Mouse (Mus musculus): ENCODE measurements around the gene Dis3. TPM values are rescaled to one million over a fixed set of nuclear protein-coding genes. Genes with fewer than 3 reads are reported as not detected.

The Dis3 gene
- polyA plus RNA-seq, 1 experiment: 86.8 TPM

DNA sequence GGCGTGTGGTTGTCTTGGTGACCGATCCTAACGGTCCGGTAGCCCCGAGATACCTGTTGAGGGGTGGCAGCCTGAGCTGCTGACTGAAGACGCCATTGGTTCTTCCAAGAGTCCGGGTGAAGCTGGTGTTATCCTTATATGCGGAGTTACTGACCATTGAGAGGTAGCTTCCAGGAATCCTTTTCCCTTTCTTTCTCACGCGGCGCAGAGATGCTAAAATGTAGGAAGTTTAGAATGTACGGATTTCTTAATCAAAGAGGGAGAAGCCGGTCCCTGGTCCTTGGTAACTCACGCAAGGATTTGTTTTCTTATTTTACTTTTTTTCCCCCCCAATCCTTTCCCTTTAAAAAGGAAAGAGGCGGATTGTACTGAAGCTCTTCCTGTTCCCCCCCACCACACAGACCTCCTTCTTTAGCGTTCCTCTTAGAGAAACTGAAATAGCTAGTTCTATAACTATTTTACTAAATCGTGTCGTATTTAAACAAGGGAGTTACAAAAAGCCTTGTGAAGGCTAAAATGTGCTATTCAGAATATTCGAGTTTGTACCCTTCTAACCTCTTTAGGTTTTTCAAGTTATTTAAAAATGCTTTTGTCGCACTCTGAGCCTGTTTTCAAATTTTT, 507 bp upstream of the Dis3 start:
- Histone ChIP-seq H3K9me3 (replicated peaks; ENCODE audit: control insufficient read depth, insufficient read depth, low read length, poor library complexity, severe bottlenecking) (no peaks in the 10 kb centered on the region), H3K9ac (ENCODE audit: low read depth, poor library complexity, severe bottlenecking) (peak overlapping the region; percentile 53), H3K27me3 (ENCODE audit: control insufficient read depth, insufficient read depth, low read length, poor library complexity, severe bottlenecking) (no peaks in the 10 kb centered on the region), H3K36me3 (ENCODE audit: control insufficient read depth, insufficient read depth, low read length, poor library complexity, severe bottlenecking) (peaks cover 28% of the 10 kb centered on the region), H3K27ac (ENCODE audit: insufficient read depth, low read length) (no peak overlapping the region), H3K4me3 (ENCODE audit: low read depth, low read length) (peak overlapping the region; percentile 88), H3K4me1 (ENCODE audit: control insufficient read depth, insufficient read depth, low read length) (no peaks in the 10 kb centered on the region)
- no peak for TF ChIP-seq EP300 (IDR thresholded peaks at IDR 0.05; ENCODE audit: insufficient read depth, low read depth, low read length)
- TF ChIP-seq POLR2A (IDR thresholded peaks at IDR 0.05; ENCODE audit: insufficient read depth, low read length): no peak
- no peak for TF ChIP-seq CTCF (IDR thresholded peaks at IDR 0.05; ENCODE audit: low read depth, low read length)

DNA sequence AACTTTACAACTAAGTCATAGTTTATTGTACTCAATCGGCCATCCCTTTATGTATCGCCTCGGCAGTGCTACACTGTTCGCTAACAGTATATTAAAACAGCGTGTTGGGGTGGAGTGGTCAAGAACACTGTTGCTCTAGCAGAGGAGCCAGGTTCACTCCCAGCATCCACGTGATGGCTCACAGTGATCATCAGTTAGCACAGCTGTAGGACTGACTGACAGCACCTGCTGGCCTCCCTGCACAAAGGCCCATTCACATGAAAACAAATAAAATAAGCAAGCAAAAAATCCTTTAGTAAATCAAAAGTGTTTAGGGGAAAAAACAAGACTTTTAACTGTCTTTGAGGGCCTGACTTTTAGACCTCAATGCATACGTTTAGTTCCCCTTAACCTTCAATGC, 10.6 kb downstream of the Dis3 start:
- Histone ChIP-seq H3K27ac (ENCODE audit: insufficient read depth, low read length) (no peak overlapping the region), H3K9ac (ENCODE audit: low read depth, poor library complexity, severe bottlenecking) (no peak overlapping the region), H3K27me3 (ENCODE audit: control insufficient read depth, insufficient read depth, low read length, poor library complexity, severe bottlenecking) (no peaks in the 10 kb centered on the region), H3K9me3 (replicated peaks; ENCODE audit: control insufficient read depth, insufficient read depth, low read length, poor library complexity, severe bottlenecking) (no peaks in the 10 kb centered on the region), H3K4me3 (ENCODE audit: low read depth, low read length) (no peak overlapping the region), H3K4me1 (ENCODE audit: control insufficient read depth, insufficient read depth, low read length) (no peaks in the 10 kb centered on the region), H3K36me3 (ENCODE audit: control insufficient read depth, insufficient read depth, low read length, poor library complexity, severe bottlenecking) (peaks cover 56% of the 10 kb centered on the region)
- TF ChIP-seq EP300 (IDR thresholded peaks at IDR 0.05; ENCODE audit: insufficient read depth, low read depth, low read length): no peak
- TF ChIP-seq POLR2A (IDR thresholded peaks at IDR 0.05; ENCODE audit: insufficient read depth, low read length): no peak
- TF ChIP-seq CTCF (IDR thresholded peaks at IDR 0.05; ENCODE audit: low read depth, low read length): no peak

DNA sequence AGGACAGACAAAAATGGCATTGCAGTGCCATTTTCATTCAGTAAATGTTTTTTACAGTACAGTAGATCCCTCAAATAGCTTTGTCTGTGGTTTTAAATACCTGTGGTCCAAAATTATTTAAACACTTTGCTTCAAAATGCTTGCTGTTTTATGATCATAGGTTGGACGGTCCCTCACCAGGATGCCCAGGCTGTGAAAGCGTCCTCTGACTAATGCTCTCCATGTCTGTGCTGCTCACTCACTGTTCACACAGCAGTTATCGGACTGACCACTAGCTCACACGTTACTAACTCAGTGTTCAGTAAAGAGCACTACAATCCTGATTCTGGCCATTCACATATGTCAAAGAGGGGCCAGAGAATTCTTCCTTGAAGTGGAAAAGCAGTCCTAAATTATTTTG, 28.4 kb downstream of the Dis3 start:
- no peak for TF ChIP-seq POLR2A (IDR thresholded peaks at IDR 0.05; ENCODE audit: insufficient read depth, low read length)
- no peak for TF ChIP-seq CTCF (IDR thresholded peaks at IDR 0.05; ENCODE audit: low read depth, low read length)
- TF ChIP-seq EP300 (IDR thresholded peaks at IDR 0.05; ENCODE audit: insufficient read depth, low read depth, low read length): no peak
- H3K27me3 ChIP-seq (ENCODE audit: control insufficient read depth, insufficient read depth, low read length, poor library complexity, severe bottlenecking): no peaks in the 10 kb centered on the region
- no peak overlapping the region for H3K27ac ChIP-seq (ENCODE audit: insufficient read depth, low read length)
- H3K9ac ChIP-seq (ENCODE audit: low read depth, poor library complexity, severe bottlenecking): no peak overlapping the region
- H3K4me3 ChIP-seq (ENCODE audit: low read depth, low read length): no peak overlapping the region
- H3K36me3 ChIP-seq (ENCODE audit: control insufficient read depth, insufficient read depth, low read length, poor library complexity, severe bottlenecking): peaks cover 42% of the 10 kb centered on the region
- H3K9me3 ChIP-seq (replicated peaks; ENCODE audit: control insufficient read depth, insufficient read depth, low read length, poor library complexity, severe bottlenecking): no peaks in the 10 kb centered on the region
- H3K4me1 ChIP-seq (ENCODE audit: control insufficient read depth, insufficient read depth, low read length): no peaks in the 10 kb centered on the region

DNA sequence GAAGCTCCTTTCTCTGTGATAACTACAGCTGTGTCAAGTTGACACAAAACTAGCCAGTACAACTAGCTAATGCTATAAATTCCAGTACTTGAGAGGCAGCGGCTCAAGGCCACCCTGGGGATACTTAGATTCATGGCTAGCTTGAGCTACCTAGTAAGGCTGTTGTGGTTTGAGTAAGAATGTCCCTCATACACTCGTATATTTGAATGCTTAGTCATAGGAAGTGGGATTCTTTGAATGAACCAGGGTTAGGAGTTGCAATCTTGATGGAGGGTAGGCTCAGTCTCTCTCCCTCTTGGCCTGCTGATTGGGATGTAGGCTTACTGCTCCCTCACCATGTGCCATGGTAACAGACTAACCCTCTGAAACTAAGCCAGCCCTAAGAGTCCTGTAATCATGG, 36.5 kb downstream of the Dis3 start:
- peaks cover 3% of the 10 kb centered on the region for H3K4me1 ChIP-seq (ENCODE audit: control insufficient read depth, insufficient read depth, low read length)
- H3K27ac ChIP-seq (ENCODE audit: insufficient read depth, low read length): no peak overlapping the region
- no peak overlapping the region for H3K4me3 ChIP-seq (ENCODE audit: low read depth, low read length)
- H3K9ac ChIP-seq (ENCODE audit: low read depth, poor library complexity, severe bottlenecking): no peak overlapping the region
- TF ChIP-seq POLR2A (IDR thresholded peaks at IDR 0.05; ENCODE audit: insufficient read depth, low read length): no peak
- TF ChIP-seq CTCF (IDR thresholded peaks at IDR 0.05; ENCODE audit: low read depth, low read length): no peak
- TF ChIP-seq EP300 (IDR thresholded peaks at IDR 0.05; ENCODE audit: insufficient read depth, low read depth, low read length): no peak
- no peaks in the 10 kb centered on the region for H3K9me3 ChIP-seq (replicated peaks; ENCODE audit: control insufficient read depth, insufficient read depth, low read length, poor library complexity, severe bottlenecking)
- H3K36me3 ChIP-seq (ENCODE audit: control insufficient read depth, insufficient read depth, low read length, poor library complexity, severe bottlenecking): peaks cover 33% of the 10 kb centered on the region
- H3K27me3 ChIP-seq (ENCODE audit: control insufficient read depth, insufficient read depth, low read length, poor library complexity, severe bottlenecking): no peaks in the 10 kb centered on the region

DNA sequence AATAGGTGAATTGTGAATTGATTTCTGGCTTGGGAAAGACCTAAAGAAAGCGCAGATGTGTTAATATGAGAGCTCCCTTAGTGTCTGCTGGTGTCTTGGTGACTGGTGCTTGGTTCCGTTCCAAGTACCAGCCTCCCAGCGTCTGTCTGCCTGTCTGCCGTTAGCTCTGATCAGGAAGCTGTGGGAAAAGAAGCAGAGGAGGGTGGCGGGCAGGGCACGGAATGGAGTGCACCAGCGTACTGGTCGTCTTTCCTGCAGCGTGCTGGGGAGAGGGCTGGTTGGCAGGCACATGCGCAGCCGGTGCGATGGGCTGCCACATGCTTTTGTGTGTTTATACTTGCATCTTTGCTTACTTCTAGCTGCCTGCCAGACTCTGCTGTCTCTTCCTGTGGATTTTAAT, 39.0 kb downstream of the Dis3 start:
- Histone ChIP-seq H3K4me1 (ENCODE audit: control insufficient read depth, insufficient read depth, low read length) (peaks cover 3% of the 10 kb centered on the region), H3K36me3 (ENCODE audit: control insufficient read depth, insufficient read depth, low read length, poor library complexity, severe bottlenecking) (peaks cover 30% of the 10 kb centered on the region), H3K27ac (ENCODE audit: insufficient read depth, low read length) (no peak overlapping the region), H3K27me3 (ENCODE audit: control insufficient read depth, insufficient read depth, low read length, poor library complexity, severe bottlenecking) (no peaks in the 10 kb centered on the region), H3K9me3 (replicated peaks; ENCODE audit: control insufficient read depth, insufficient read depth, low read length, poor library complexity, severe bottlenecking) (no peaks in the 10 kb centered on the region), H3K4me3 (ENCODE audit: low read depth, low read length) (no peak overlapping the region), H3K9ac (ENCODE audit: low read depth, poor library complexity, severe bottlenecking) (no peak overlapping the region)
- TF ChIP-seq POLR2A (IDR thresholded peaks at IDR 0.05; ENCODE audit: insufficient read depth, low read length) (no peak), CTCF (IDR thresholded peaks at IDR 0.05; ENCODE audit: low read depth, low read length) (no peak), EP300 (IDR thresholded peaks at IDR 0.05; ENCODE audit: insufficient read depth, low read depth, low read length) (no peak)

DNA sequence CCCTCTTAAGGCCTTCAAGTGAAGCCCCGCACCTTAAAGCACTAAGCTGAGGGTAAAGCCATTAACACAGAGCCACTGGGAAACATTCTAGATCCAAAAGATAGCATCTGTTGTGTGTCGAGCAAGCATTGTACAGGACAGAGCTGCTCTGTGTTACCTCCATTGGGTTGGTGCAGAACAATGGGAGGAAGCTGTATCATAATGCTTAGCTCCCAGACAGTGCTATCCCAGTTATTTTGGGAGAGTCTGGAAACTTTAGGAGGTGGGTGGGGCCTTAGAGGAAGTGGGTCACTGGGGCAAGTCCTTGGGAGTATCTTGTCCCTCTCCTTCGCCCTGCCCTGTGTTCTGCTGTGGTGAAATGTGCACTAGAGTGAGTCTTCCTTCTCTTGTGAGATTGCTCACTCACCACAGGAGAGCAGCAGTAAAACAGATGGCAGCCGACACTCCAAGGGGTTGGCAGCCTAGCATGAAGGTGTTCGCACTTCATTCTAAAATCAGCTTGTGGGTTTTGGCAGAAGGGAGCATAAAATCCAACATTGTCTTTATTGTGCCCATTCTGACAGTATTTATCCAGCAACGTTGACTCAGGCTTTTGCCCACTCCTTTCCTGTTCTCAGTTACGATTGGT, 40.5 kb downstream of the Dis3 start:
- H3K36me3 ChIP-seq (ENCODE audit: control insufficient read depth, insufficient read depth, low read length, poor library complexity, severe bottlenecking): peaks cover 30% of the 10 kb centered on the region
- no peaks in the 10 kb centered on the region for H3K9me3 ChIP-seq (replicated peaks; ENCODE audit: control insufficient read depth, insufficient read depth, low read length, poor library complexity, severe bottlenecking)
- H3K4me1 ChIP-seq (ENCODE audit: control insufficient read depth, insufficient read depth, low read length): peaks cover 3% of the 10 kb centered on the region
- H3K9ac ChIP-seq (ENCODE audit: low read depth, poor library complexity, severe bottlenecking): no peak overlapping the region
- TF ChIP-seq EP300 (IDR thresholded peaks at IDR 0.05; ENCODE audit: insufficient read depth, low read depth, low read length) (no peak), POLR2A (IDR thresholded peaks at IDR 0.05; ENCODE audit: insufficient read depth, low read length) (no peak), CTCF (IDR thresholded peaks at IDR 0.05; ENCODE audit: low read depth, low read length) (no peak)
- H3K4me3 ChIP-seq (ENCODE audit: low read depth, low read length): no peak overlapping the region
- no peak overlapping the region for H3K27ac ChIP-seq (ENCODE audit: insufficient read depth, low read length)
- H3K27me3 ChIP-seq (ENCODE audit: control insufficient read depth, insufficient read depth, low read length, poor library complexity, severe bottlenecking): no peaks in the 10 kb centered on the region

Measured in ES-Bruce4 (cell line).